Mouse (Mus musculus) left cerebral cortex, adult 11 months (tissue): ENCODE measurements at regions not wholly inside any gene's neighbourhood (a gene's known extent, or its start where the extent isn't known, plus 50 kb on each side); places are given as distances from the start of the nearest gene placed in this dataset.

Experiments
- DNase-seq: peaks from one replicate; pipeline ENCODE4 v3.0.0; 2022; ENCODE audit warnings: low spot score

GRCm38 (mm10) chr10:56587205-56587604 is 210.1 kb downstream of the Gja1 start:
- no peak for DNase-seq

GRCm38 (mm10) chr10:56597382-56597781 is 220.3 kb downstream of the Gja1 start:
- DNase-seq = no peak

GRCm38 (mm10) chr10:56598191-56598590 is 221.1 kb downstream of the Gja1 start:
- DNase-seq = no peak

GRCm38 (mm10) chr10:56599923-56600322 is 222.8 kb downstream of the Gja1 start:
- DNase-seq = no peak

- no peak for DNase-seq
Observed at GRCm38 (mm10) chr10:56611564-56612288, 234.6 kb downstream of the Gja1 start.

GRCm38 (mm10) chr10:56642656-56643055 is 265.5 kb downstream of the Gja1 start:
- DNase-seq = no peak

- no peak for DNase-seq
Observed at GRCm38 (mm10) chr10:56643376-56644135, 266.4 kb downstream of the Gja1 start.

- DNase-seq = no peak
Observed at GRCm38 (mm10) chr10:56660501-56660900, 283.4 kb downstream of the Gja1 start.

GRCm38 (mm10) chr10:56673919-56674318 is 296.8 kb downstream of the Gja1 start:
- no peak for DNase-seq

GRCm38 (mm10) chr10:56682901-56683300 is 305.8 kb downstream of the Gja1 start:
- no peak for DNase-seq

GRCm38 (mm10) chr10:56685655-56686250 is 308.6 kb downstream of the Gja1 start:
- no peak for DNase-seq

GRCm38 (mm10) chr10:56691467-56691866 is 314.3 kb downstream of the Gja1 start:
- DNase-seq = no peak

- DNase-seq = no peak
Observed at GRCm38 (mm10) chr10:56695100-56695499, 318.0 kb downstream of the Gja1 start.

GRCm38 (mm10) chr10:56700126-56700525 is 323.0 kb downstream of the Gja1 start:
- no peak for DNase-seq

- DNase-seq = no peak
Observed at GRCm38 (mm10) chr10:56708411-56708810, 331.3 kb downstream of the Gja1 start.

GRCm38 (mm10) chr10:56708886-56709285 is 331.8 kb downstream of the Gja1 start:
- no peak for DNase-seq

- DNase-seq = no peak
Observed at GRCm38 (mm10) chr10:56712611-56713105, 335.5 kb downstream of the Gja1 start.

GRCm38 (mm10) chr10:56737073-56737472 is 359.9 kb downstream of the Gja1 start:
- no peak for DNase-seq

GRCm38 (mm10) chr10:56739621-56740020 is 362.5 kb downstream of the Gja1 start:
- no peak for DNase-seq

- DNase-seq = no peak
Observed at GRCm38 (mm10) chr10:56752134-56752533, 375.0 kb downstream of the Gja1 start.

GRCm38 (mm10) chr10:56753576-56753975 is 376.4 kb downstream of the Gja1 start:
- DNase-seq = no peak

GRCm38 (mm10) chr10:56754546-56755175 is 377.5 kb downstream of the Gja1 start:
- no peak for DNase-seq
